Mouse (Mus musculus) neural tube, embryonic 12.5 days (tissue): Measurements from ENCODE around the gene Fam131b. TPM values are rescaled to one million over a fixed set of nuclear protein-coding genes. Genes with fewer than 3 reads are reported as not detected.
A peak's percentile ranks its signal among the peaks of the same experiment; 100 is the strongest.

ENCODE experiments used
- ATAC-seq: fragments of 200-750 bp; cut with Nextera tagmentation; 2 replicates; pipeline ENCODE4 v1.8.0; 2017; ENCODE audit warnings: low read depth, mild to moderate bottlenecking, moderate TSS enrichment, moderate library complexity; ENCODE audit not compliant: low FRiP score
- H3K27ac ChIP-seq: fragments of 300-500 bp; sonication (generic); 2 replicates; pipeline ENCODE4 v1.5.1; 2016
- H3K27me3 ChIP-seq: fragments of 300-500 bp; sonication (generic); replicated peaks from 2 replicates; pipeline ENCODE4 v1.6.1; 2016; ENCODE audit warnings: mild to moderate bottlenecking
- H3K36me3 ChIP-seq: fragments of 300-500 bp; sonication (generic); 2 replicates; pipeline ENCODE4 v1.6.1; 2016; ENCODE audit warnings: mild to moderate bottlenecking
- H3K4me1 ChIP-seq: fragments of 300-500 bp; sonication (generic); 2 replicates; pipeline ENCODE4 v1.6.1; 2016
- H3K4me2 ChIP-seq: fragments of 300-500 bp; sonication (generic); replicated peaks from 2 replicates; pipeline ENCODE4 v1.6.1; 2016; ENCODE audit warnings: mild to moderate bottlenecking
- H3K4me3 ChIP-seq: fragments of 300-500 bp; sonication (generic); 2 replicates; pipeline ENCODE4 v1.5.1; 2016
- H3K9ac ChIP-seq: fragments of 300-500 bp; sonication (generic); 2 replicates; pipeline ENCODE4 v1.6.1; 2016; ENCODE audit warnings: mild to moderate bottlenecking
- H3K9me3 ChIP-seq: fragments of 300-500 bp; sonication (generic); 2 replicates; pipeline ENCODE4 v1.6.1; 2016; ENCODE audit warnings: mild to moderate bottlenecking
- WGBS: fragments of 180-500 bp; shearing (Covaris S2); methylation state at CpG from one replicate; pipeline ENCODE4 v1.1.7; 2016; 5-methylcytosine and 5-hydroxymethylcytosine counted together
- polyA plus RNA-seq: library from polyadenylated mRNA; unstranded; fragments of >200 nt; fragmentation: Nextera tagmentation; extraction: Ambion mirVana; gene quantifications from 2 replicates; pipeline ENCODE4 v1.2.1, GENCODE M21; 2016

Gene Fam131b
- polyA plus RNA-seq: 6.4 and 6.5 TPM in 2 replicates

- peaks cover 11% of the 10 kb centered on the region; the same call in 1 of the 2 replicates for H3K36me3 ChIP-seq
- peak within 1 kb of the TSS; percentile 87 for H3K27ac ChIP-seq
- no peaks in the 10 kb centered on the region for H3K27me3 ChIP-seq
- WGBS: under 1% methylated on average over 44 of the region's 68 CpGs
- no peaks in the 10 kb centered on the region for H3K9me3 ChIP-seq
- H3K4me2 ChIP-seq: peak within 1 kb of the TSS; percentile 87
- peaks cover 6% of the 10 kb centered on the region; the same call in 1 of the 2 replicates for H3K4me1 ChIP-seq
- H3K4me3 ChIP-seq: peak within 1 kb of the TSS; percentile 76
- H3K9ac ChIP-seq: peak within 1 kb of the TSS; percentile 85
- peak; percentile 93 for ATAC-seq
Measured at GRCm38 (mm10) chr6:42324482-42325267, at the start of gene Fam131b. Gene Fam131b, minus strand, starts transcription at chr6:42324643.

GRCm38 (mm10) chr6:42373669-42374430 lies 49.4 kb upstream of the Fam131b start:
- H3K4me3 ChIP-seq: peak overlapping the region; percentile 45
- peaks cover 14% of the 10 kb centered on the region for H3K4me1 ChIP-seq
- peak overlapping the region; percentile 98 for H3K4me2 ChIP-seq
- H3K36me3 ChIP-seq: no peaks in the 10 kb centered on the region
- H3K9ac ChIP-seq: no peak overlapping the region
- H3K27me3 ChIP-seq: peaks cover 8% of the 10 kb centered on the region; the same call in 1 of the 2 replicates
- no peaks in the 10 kb centered on the region for H3K9me3 ChIP-seq
- ATAC-seq: peak; percentile 17; the same call in 1 of the 2 replicates
- H3K27ac ChIP-seq: no peak overlapping the region
- WGBS: 44% methylated on average over 7 of the region's 7 CpGs

GRCm38 (mm10) chr6:42372816-42373547 lies 48.5 kb upstream of the Fam131b start, which contains the start of gene Epha1:
Gene Epha1, minus strand, starts transcription at chr6:42373268.
- under 1% methylated on average over 36 of the region's 36 CpGs for WGBS
- H3K4me3 ChIP-seq: peak within 1 kb of the TSS; percentile 45
- no peak within 1 kb of the TSS for H3K27ac ChIP-seq
- peaks cover 14% of the 10 kb centered on the region for H3K4me1 ChIP-seq
- peak within 1 kb of the TSS; percentile 98 for H3K4me2 ChIP-seq
- no peaks in the 10 kb centered on the region for H3K9me3 ChIP-seq
- H3K27me3 ChIP-seq: peaks cover 8% of the 10 kb centered on the region; the same call in 1 of the 2 replicates
- peak within 1 kb of the TSS; percentile 48; the same call in 1 of the 2 replicates for H3K9ac ChIP-seq
- ATAC-seq: peak; percentile 75
- H3K36me3 ChIP-seq: no peaks in the 10 kb centered on the region

- Histone ChIP-seq H3K27ac (no peak overlapping the region), H3K4me3 (peak overlapping the region; percentile 45; the same call in 1 of the 2 replicates), H3K27me3 (peaks cover 8% of the 10 kb centered on the region; the same call in 1 of the 2 replicates)
Measured at GRCm38 (mm10) chr6:42372421-42372815, 48.0 kb upstream of the Fam131b start.

GRCm38 (mm10) chr6:42372001-42372400 lies 47.6 kb upstream of the Fam131b start:
- Histone ChIP-seq H3K36me3 (no peaks in the 10 kb centered on the region), H3K9me3 (no peaks in the 10 kb centered on the region), H3K9ac (no peak overlapping the region), H3K4me1 (peaks cover 14% of the 10 kb centered on the region), H3K27me3 (peaks cover 8% of the 10 kb centered on the region; the same call in 1 of the 2 replicates), H3K4me2 (no peak overlapping the region), H3K27ac (no peak overlapping the region), H3K4me3 (no peak overlapping the region)
- peak; percentile 11; the same call in 1 of the 2 replicates for ATAC-seq
- 7% methylated on average over 3 of the region's 3 CpGs for WGBS

More at GRCm38 (mm10) chr6:42372421-42372815, 48.0 kb upstream of the Fam131b start:
- Histone ChIP-seq H3K9ac (0 out of 2 replicates have a peak overlapping the region, but pooled peaks have one; percentile 48), H3K36me3 (no peaks in the 10 kb centered on the region), H3K4me1 (peaks cover 14% of the 10 kb centered on the region), H3K9me3 (no peaks in the 10 kb centered on the region), H3K4me2 (peak overlapping the region; percentile 98)
- WGBS: 23% methylated on average over 9 of the region's 9 CpGs
- ATAC-seq: peak; percentile 21; the same call in 1 of the 2 replicates

GRCm38 (mm10) chr6:42370630-42371363 lies 46.4 kb upstream of the Fam131b start:
- Histone ChIP-seq H3K4me3 (no peak overlapping the region), H3K9ac (no peak overlapping the region), H3K27me3 (peaks cover 8% of the 10 kb centered on the region; the same call in 1 of the 2 replicates), H3K4me2 (no peak overlapping the region), H3K4me1 (peaks cover 14% of the 10 kb centered on the region), H3K9me3 (no peaks in the 10 kb centered on the region), H3K27ac (no peak overlapping the region), H3K36me3 (no peaks in the 10 kb centered on the region)
- WGBS: 30% methylated on average over 4 of the region's 4 CpGs
- ATAC-seq: no peak

GRCm38 (mm10) chr6:42369870-42370269 lies 45.4 kb upstream of the Fam131b start:
- no peak overlapping the region for H3K27ac ChIP-seq
- no peaks in the 10 kb centered on the region for H3K36me3 ChIP-seq
- H3K4me3 ChIP-seq: no peak overlapping the region
- H3K9ac ChIP-seq: no peak overlapping the region
- H3K4me2 ChIP-seq: no peak overlapping the region
- peaks cover 8% of the 10 kb centered on the region; the same call in 1 of the 2 replicates for H3K27me3 ChIP-seq
- no peak for ATAC-seq
- 9% methylated on average over 3 of the region's 3 CpGs for WGBS
- H3K9me3 ChIP-seq: no peaks in the 10 kb centered on the region
- H3K4me1 ChIP-seq: peaks cover 14% of the 10 kb centered on the region

- Histone ChIP-seq H3K27me3 (no peaks in the 10 kb centered on the region), H3K4me3 (no peak overlapping the region), H3K36me3 (peaks cover 3% of the 10 kb centered on the region; the same call in 1 of the 2 replicates), H3K27ac (no peak overlapping the region), H3K4me1 (no peaks in the 10 kb centered on the region), H3K4me2 (no peak overlapping the region), H3K9me3 (no peaks in the 10 kb centered on the region), H3K9ac (no peak overlapping the region)
- no peak for ATAC-seq
- 91% methylated on average over 6 of the region's 6 CpGs for whole genome bisulfite sequencing
Measured at GRCm38 (mm10) chr6:42365215-42365614, 40.8 kb upstream of the Fam131b start.

- no peak overlapping the region for H3K9ac ChIP-seq
- WGBS: 95% methylated on average over 15 of the region's 15 CpGs
- H3K4me2 ChIP-seq: no peak overlapping the region
- no peaks in the 10 kb centered on the region for H3K27me3 ChIP-seq
- peaks cover 10% of the 10 kb centered on the region for H3K36me3 ChIP-seq
- H3K27ac ChIP-seq: no peak overlapping the region
- no peak for ATAC-seq
- no peaks in the 10 kb centered on the region for H3K4me1 ChIP-seq
- H3K4me3 ChIP-seq: no peak overlapping the region
- no peaks in the 10 kb centered on the region for H3K9me3 ChIP-seq
Measured at GRCm38 (mm10) chr6:42364607-42365006, 40.2 kb upstream of the Fam131b start.

GRCm38 (mm10) chr6:42364066-42364465 lies 39.6 kb upstream of the Fam131b start:
- WGBS: 89% methylated on average over 4 of the region's 4 CpGs

GRCm38 (mm10) chr6:42362974-42363373 lies 38.5 kb upstream of the Fam131b start:
- ATAC-seq: no peak
- Histone ChIP-seq H3K4me3 (no peak overlapping the region), H3K27ac (no peak overlapping the region), H3K27me3 (no peaks in the 10 kb centered on the region), H3K4me1 (no peaks in the 10 kb centered on the region), H3K9me3 (no peaks in the 10 kb centered on the region), H3K36me3 (peaks cover 26% of the 10 kb centered on the region), H3K4me2 (no peak overlapping the region), H3K9ac (no peak overlapping the region)
- WGBS: 60% methylated on average over 3 of the region's 3 CpGs

More at GRCm38 (mm10) chr6:42364066-42364465, 39.6 kb upstream of the Fam131b start:
- Histone ChIP-seq H3K27me3 (no peaks in the 10 kb centered on the region), H3K4me1 (no peaks in the 10 kb centered on the region), H3K4me2 (no peak overlapping the region), H3K9ac (no peak overlapping the region), H3K27ac (no peak overlapping the region), H3K9me3 (no peaks in the 10 kb centered on the region), H3K36me3 (peaks cover 15% of the 10 kb centered on the region), H3K4me3 (no peak overlapping the region)
- no peak for ATAC-seq
